Mouse (Mus musculus): ENCODE measurements around the gene Cd274.

Cd274 gene

DNA sequence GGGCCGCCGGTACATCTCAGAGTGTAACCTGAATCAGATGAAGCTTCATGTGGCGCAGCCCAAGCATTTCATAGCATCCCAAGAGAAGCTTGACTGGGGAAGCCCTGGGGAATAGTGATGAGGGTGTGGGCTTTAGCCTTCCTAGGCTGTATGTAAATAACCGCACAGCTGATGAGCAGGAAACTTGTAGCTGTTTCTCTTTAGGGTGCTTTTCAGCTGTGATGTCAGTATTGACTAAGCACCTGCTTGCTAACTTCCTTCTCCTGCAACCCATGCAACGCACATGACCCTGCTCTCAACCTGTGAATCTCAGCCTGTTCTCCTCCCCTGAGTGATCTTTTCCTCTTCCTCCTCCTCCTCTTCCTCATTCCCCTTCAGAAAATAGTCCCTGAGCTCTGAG is 3.2 kb upstream of the Cd274 start:
- no peak for DNase-seq (ENCODE audit: low spot score in 2 of 2)

- DNase-seq (ENCODE audit: low spot score in 2 of 2): no peak
Measured at GRCm38 (mm10) chr19:29365105-29365504, 2.1 kb upstream of the Cd274 start.

GRCm38 (mm10) chr19:29366226-29366968 is 858 bp upstream of the Cd274 start:
- DNase-seq (ENCODE audit: low spot score in 2 of 2): no peak

GRCm38 (mm10) chr19:29368041-29368440 is 786 bp downstream of the Cd274 start:
- no peak for DNase-seq (ENCODE audit: low spot score in 2 of 2)

DNA sequence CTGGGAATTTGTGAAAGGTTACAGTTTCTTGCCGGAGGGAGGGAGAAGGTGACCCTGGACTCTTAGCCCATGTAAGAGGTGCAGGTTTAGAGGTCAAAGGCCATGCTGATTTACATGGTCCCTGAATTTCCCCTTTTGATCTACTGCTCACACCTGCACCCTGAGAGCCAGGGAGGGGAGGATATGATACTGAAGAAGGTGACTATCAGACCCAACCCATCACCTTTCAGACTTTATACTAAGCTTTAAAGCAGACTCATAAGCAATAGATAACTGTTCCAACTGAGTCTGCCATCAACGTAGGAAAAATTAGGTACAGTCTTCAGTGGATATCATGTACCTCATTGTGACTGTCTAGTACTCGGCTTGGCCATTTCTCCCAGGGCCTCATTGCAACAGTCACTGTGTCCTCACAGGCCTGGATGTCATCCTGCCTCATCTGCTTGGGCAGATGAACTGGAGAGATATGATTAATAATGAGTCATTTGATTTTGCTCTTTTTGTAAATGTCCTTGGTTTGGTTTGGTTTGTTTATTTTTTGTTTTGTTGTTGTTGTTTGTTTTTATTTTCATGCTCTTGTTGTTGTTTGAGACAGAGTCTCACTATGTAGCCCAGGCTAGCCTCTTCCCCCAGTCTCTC is 1.5 kb downstream of the Cd274 start:
- DNase-seq (ENCODE audit: low spot score in 2 of 2): no peak

- no peak for DNase-seq (ENCODE audit: low spot score in 2 of 2)
Measured at GRCm38 (mm10) chr19:29370112-29370511, 2.9 kb downstream of the Cd274 start.

DNA sequence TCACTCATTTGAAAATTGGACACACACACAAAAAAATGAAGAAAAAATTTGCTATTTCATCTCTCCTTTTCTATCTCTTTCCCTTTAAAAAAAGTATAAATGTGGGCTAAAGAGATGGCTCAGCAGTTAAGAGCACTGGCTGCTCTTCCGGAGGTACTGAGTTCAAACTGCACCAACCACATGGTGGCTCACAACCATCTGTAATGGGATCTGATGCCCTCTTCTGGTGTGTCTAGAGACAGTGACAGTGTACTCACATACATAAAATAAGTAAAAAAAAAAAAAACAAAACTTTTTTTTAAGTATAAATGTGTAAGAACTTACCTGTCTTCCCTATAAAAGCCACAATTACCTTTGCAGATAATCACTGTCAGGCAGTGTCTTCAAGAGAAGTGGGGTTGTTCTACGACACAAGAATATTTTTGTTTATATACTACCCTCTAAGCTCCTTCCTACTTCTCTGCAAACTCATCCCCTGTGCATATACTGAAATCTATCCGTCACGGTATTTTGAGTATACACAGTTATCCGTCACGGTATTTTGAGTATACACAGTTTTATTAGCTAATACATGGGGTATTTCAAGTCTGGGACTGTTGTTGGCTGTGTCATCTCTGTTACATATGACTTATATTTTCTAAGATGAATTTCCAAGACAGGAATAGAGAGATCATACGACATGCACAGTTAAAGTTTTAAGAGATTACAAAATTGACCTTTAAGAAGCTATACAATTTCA is 3.5 kb downstream of the Cd274 start:
- no peak for DNase-seq (ENCODE audit: low spot score in 2 of 2)

- DNase-seq (ENCODE audit: low spot score in 2 of 2): no peak
Measured at GRCm38 (mm10) chr19:29371284-29372081, 4.2 kb downstream of the Cd274 start.

DNA sequence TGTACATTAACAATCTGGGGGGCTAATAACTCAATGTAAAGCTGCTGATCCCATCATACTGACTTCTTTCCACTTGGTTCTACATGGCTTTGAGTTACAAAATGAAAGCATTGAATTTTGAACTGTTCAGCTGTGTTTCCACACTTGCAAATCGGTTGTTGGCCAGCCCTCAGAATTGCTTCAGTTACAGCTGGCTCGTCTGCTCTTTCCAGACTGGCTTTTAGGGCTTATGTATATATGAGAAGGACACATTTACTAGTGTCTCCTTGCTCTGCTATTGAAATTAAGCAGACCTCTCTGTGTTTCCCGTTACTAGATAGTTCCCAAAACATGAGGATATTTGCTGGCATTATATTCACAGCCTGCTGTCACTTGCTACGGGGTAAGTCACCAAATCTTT is 4.9 kb downstream of the Cd274 start:
- DNase-seq (ENCODE audit: low spot score in 2 of 2): no peak

GRCm38 (mm10) chr19:29372621-29373020 is 5.4 kb downstream of the Cd274 start:
- no peak for DNase-seq (ENCODE audit: low spot score in 2 of 2)

DNA sequence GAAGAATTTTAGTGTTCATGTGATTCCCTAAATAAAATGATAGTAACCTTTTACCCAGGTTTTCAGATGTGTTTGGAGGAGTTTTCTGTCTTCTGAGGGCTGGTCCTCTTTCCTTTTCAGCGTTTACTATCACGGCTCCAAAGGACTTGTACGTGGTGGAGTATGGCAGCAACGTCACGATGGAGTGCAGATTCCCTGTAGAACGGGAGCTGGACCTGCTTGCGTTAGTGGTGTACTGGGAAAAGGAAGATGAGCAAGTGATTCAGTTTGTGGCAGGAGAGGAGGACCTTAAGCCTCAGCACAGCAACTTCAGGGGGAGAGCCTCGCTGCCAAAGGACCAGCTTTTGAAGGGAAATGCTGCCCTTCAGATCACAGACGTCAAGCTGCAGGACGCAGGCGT is 6.2 kb downstream of the Cd274 start:
- no peak for DNase-seq (ENCODE audit: low spot score in 2 of 2)

DNA sequence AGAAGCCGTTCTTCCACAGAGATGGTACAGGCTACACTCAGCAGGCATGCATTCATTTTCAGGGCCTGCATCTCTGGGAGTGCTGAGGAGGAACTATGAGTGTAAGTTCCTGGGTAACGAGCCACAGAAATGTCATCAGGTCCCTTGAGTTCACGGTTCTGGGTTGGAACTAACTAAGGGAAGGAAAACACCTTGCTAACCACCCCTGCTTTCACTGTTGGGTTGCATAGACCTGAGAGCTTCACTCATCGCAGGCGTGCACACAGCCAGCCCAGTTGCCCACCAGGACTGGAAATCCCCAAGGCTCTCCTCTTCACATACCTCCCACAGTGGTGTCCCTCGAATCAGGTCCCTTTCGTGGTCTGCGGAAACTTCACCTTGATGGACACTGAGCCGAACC is 7.7 kb downstream of the Cd274 start:
- DNase-seq (ENCODE audit: low spot score in 2 of 2): no peak

DNA sequence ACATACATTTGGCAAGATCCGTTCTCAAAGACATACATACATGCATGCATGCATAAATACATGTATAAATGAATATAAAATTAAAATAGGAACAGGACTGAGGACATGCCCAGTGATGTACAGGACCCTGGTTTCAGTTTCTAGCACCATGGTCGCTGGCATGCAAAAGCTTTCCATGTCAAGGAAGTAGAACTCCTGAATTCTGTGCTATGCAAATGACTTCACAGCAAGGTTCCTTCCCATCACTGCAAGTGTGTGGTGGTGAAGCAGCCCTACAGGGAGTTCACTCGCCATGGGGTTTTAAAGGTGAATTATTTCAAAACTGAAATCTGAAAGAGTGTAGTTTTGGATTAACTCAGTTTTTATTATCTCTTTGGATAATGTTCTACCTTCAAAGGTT is 9.1 kb downstream of the Cd274 start:
- no peak for DNase-seq (ENCODE audit: low spot score in 2 of 2)

GRCm38 (mm10) chr19:29379839-29380603 is 12.8 kb downstream of the Cd274 start:
- no peak for DNase-seq (ENCODE audit: low spot score in 2 of 2)

GRCm38 (mm10) chr19:29383368-29383767 is 16.1 kb downstream of the Cd274 start:
- DNase-seq (ENCODE audit: low spot score in 2 of 2): no peak

DNA sequence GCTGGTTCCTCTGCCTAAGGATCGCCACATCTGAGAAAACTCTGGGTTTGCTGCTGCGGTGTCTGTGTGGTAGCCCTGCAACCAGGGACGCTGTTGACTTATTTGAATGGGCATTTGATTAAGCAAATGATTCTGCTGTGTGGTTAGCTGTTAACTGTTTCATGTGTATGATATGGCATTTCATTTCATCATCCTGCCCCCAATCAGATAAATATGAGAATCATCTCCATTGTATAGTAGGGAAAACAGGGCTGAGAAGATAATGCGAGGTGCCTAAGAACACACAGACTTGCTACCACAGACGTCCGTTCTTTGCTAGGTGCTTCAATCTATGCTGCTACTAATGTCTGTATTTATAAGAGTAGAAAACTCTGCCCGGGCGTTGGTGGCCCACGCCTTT is 17.2 kb downstream of the Cd274 start:
- no peak for DNase-seq (ENCODE audit: low spot score in 2 of 2)

DNA sequence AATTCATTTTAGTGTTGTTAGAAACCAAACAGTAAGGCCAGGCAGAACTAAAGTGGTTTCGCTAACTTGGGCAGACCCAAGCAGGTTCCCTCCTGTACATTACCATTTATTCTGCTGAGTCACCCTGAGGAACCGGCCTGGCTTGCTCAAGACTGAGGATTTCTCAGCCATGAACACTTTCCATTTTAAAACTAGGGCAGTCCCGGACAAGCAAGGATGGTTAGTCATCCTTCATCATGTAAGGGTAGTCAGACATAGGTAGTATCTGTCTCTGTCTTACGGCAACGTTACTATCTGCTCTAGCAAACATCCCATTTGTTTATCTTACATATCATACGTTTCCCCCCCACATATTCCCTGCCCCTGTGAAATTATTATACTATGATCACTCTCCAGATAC is 17.7 kb downstream of the Cd274 start:
- DNase-seq (ENCODE audit: low spot score in 2 of 2): no peak

DNA sequence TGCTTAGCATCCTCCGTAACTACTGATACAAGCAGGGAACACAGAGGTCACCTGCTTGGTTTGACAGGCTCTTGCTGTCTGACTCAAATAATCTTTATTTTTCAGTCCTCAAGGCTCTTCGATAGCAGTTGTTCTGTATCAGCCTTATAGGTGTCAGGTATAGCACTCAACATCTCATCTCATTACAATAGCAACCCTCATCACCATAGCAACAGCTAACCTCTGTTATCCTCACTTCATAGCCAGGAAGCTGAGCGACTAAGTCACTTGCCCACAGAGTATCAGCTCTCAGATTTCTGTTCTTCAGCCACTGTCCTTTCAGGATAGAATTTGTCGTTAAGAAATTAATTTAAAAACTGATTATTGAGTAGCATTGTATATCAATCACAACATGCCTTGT is 18.6 kb downstream of the Cd274 start:
- no peak for DNase-seq (ENCODE audit: low spot score in 2 of 2)

DNA sequence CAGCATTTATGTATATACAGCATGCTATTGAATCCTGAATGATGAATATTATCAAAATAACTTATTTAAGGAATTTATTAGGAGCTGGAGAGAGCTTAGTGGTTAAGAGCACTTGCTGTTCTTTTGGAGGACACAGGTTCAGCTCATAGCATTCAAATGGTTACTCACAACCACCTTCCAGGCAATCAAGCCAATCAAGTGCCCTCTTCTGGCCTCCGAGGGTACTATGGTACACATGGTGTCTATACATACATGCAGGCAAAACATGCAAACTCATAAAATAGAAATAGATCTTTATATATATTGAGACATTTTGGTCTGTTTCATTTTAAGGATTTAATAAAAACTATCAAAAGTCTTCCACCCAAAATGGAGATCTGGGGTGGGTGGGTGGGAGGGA is 21.6 kb downstream of the Cd274 start:
- no peak for DNase-seq (ENCODE audit: low spot score in 2 of 2)

GRCm38 (mm10) chr19:29390483-29390882 is 23.2 kb downstream of the Cd274 start:
- no peak for DNase-seq (ENCODE audit: low spot score in 2 of 2)

DNA sequence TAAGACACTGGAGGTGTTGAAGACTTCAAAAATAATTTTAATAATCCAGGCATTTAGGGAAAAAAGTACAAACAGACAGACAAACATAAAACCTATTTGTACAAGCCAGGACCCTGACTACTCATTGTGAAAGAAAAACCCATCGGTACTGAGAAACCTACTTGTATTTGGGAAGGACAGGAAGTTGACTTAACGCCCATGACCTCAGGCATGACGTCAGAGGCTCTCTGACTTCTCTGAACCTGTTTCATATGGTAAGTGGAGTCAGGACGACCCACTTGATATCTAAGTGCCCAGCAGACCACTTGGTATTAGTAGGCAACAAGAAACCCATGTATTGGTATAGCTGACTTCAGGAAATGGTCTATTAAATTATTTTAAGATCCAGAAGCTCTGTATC is 24.0 kb downstream of the Cd274 start:
- no peak for DNase-seq (ENCODE audit: low spot score in 2 of 2)
